Mouse (Mus musculus): ENCODE data around the gene Ces2a. TPM values are rescaled to one million over a fixed set of nuclear protein-coding genes. Genes with fewer than 3 reads are reported as not detected.

Ces2a gene
- 0.30 TPM for polyA plus RNA-seq (2017; shearing (Covaris generic))

GRCm38 (mm10) chr8:104733753-104734152, at the start of gene Ces2a:
Gene Ces2a, plus strand, starts transcription at chr8:104734003.

Other genes starting within 250 kb of the Ces2a start
- gene Terb1, start 224.1 kb upstream of the Ces2a start, polyA plus RNA-seq (2017; shearing (Covaris generic)) = 0.13 TPM
- gene Nae1, start 199.4 kb upstream of the Ces2a start, polyA plus RNA-seq (2017; shearing (Covaris generic)) = 112 TPM
- gene Car7, start 199.3 kb upstream of the Ces2a start, polyA plus RNA-seq (2017; shearing (Covaris generic)) = 4.7 TPM
- 8.1 TPM for gene Pdp2, start 142.6 kb upstream of the Ces2a start, polyA plus RNA-seq (2017; shearing (Covaris generic))
- gene Cdh16, start 109.6 kb upstream of the Ces2a start, polyA plus RNA-seq (2017; shearing (Covaris generic)) = not detected
- 48.3 TPM for gene Rrad, start 102.7 kb upstream of the Ces2a start, polyA plus RNA-seq (2017; shearing (Covaris generic))
- gene Ciao2b, start 92.0 kb upstream of the Ces2a start, polyA plus RNA-seq (2017; shearing (Covaris generic)) = 147 TPM
- 0.27 TPM for gene Ces2b, start 97.6 kb downstream of the Ces2a start, polyA plus RNA-seq (2017; shearing (Covaris generic))
- 53.5 TPM for gene Ces2c, start 113.1 kb downstream of the Ces2a start, polyA plus RNA-seq (2017; shearing (Covaris generic))
- not detected for gene Ces2e, start 192.3 kb downstream of the Ces2a start, polyA plus RNA-seq (2017; shearing (Covaris generic))
- gene Ces2f, start 213.4 kb downstream of the Ces2a start, polyA plus RNA-seq (2017; shearing (Covaris generic)) = not detected
- gene Ces2g, start 227.7 kb downstream of the Ces2a start, polyA plus RNA-seq (2017; shearing (Covaris generic)) = not detected

Data from inflammation-experienced regulatory T-cells, adult 16 weeks (primary cell).